Comparison of ENCODE assay signal across 19 mouse cellular contexts in genomic region chr8:80943742-80944141, GRCm38 (mm10).
A peak's percentile ranks its signal among the peaks of the same experiment; 100 is the strongest.
DNase-seq lines count a peak whose midpoint lies in the region; ATAC-seq and TF ChIP-seq lines count a peak whose summit lies in the region.
"Had no signal": no experiment of that assay in that cellular context is flagged by ENCODE, and none has a peak within 500 bp of the region (broad histone marks: within the 10 kb centered on the region; RNA-seq: fewer than 3 reads in every experiment).

No protein-coding gene starts in this region.

- no peak for DNase-seq in forebrain, postnatal 0 days
- DNase-seq in right cerebral cortex, adult 2 months (ENCODE audit: low spot score in 2 of 2), result peak; percentile 8 to 17
- DNase-seq in right cerebral cortex, postnatal 25 days, result no peak
- no peak for DNase-seq in kidney, adult 11 months
- DNase-seq in retina, postnatal 1 day, result no peak
- no peak for DNase-seq in gastrocnemius, adult 2 months
- DNase-seq: adrenal gland, postnatal 10 days; embryo, embryonic 11 days; heart, adult 18-20 months; left cerebral cortex, postnatal 4 days; thymus, adult 18-20 months had no signal

- H3K27me3 ChIP-seq in forebrain, postnatal 0 days (ENCODE audit: insufficient read depth, low read length), result no peaks in the 10 kb centered on the region
- no peaks in the 10 kb centered on the region for H3K27me3 ChIP-seq in forebrain, embryonic 13.5 days
- H3K27me3 ChIP-seq: forebrain, embryonic 12.5 days; heart, embryonic 15.5 days; liver, embryonic 12.5 days; lung, embryonic 15.5 days; neural tube, embryonic 12.5 days had no signal

- WGBS in forebrain, postnatal 0 days, result 65% methylated on average over 3 of the region's 3 CpGs
- 81% methylated on average over 3 of the region's 3 CpGs for WGBS in forebrain, embryonic 13.5 days

- intact Hi-C loops in gastrocnemius, adult 2 months (cut with DNase I), result no loop called here

- no peaks in the 10 kb centered on the region for H3K36me3 ChIP-seq in forebrain, postnatal 0 days (ENCODE audit: insufficient read depth)
- no peaks in the 10 kb centered on the region for H3K36me3 ChIP-seq in forebrain, embryonic 13.5 days (ENCODE audit: poor library complexity, severe bottlenecking)
- H3K36me3 ChIP-seq: forebrain, embryonic 12.5 days; heart, embryonic 15.5 days; liver, embryonic 12.5 days; lung, embryonic 15.5 days; neural tube, embryonic 12.5 days had no signal

- H3K9ac ChIP-seq in forebrain, postnatal 0 days, result no peak overlapping the region
- H3K9ac ChIP-seq in forebrain, embryonic 13.5 days, result no peak overlapping the region
- H3K9ac ChIP-seq: forebrain, embryonic 12.5 days; heart, embryonic 15.5 days; liver, embryonic 12.5 days; lung, embryonic 15.5 days; neural tube, embryonic 12.5 days had no signal

- no peak overlapping the region for H3K4me2 ChIP-seq in forebrain, postnatal 0 days (ENCODE audit: low read depth)
- H3K4me2 ChIP-seq in forebrain, embryonic 13.5 days, result no peak overlapping the region
- H3K4me2 ChIP-seq: forebrain, embryonic 12.5 days; heart, embryonic 15.5 days; liver, embryonic 12.5 days; lung, embryonic 15.5 days; neural tube, embryonic 12.5 days had no signal

- H3K4me1 ChIP-seq in forebrain, postnatal 0 days (ENCODE audit: insufficient read depth), result no peaks in the 10 kb centered on the region
- no peaks in the 10 kb centered on the region for H3K4me1 ChIP-seq in forebrain, embryonic 13.5 days
- H3K4me1 ChIP-seq: forebrain, embryonic 12.5 days; neural tube, embryonic 12.5 days had no signal

- ATAC-seq in forebrain, postnatal 0 days, result 0 out of 2 replicates have a peak, but pooled peaks have one; percentile 16
- ATAC-seq in forebrain, embryonic 13.5 days, result no peak
- peak; percentile 94 for ATAC-seq in common myeloid progenitor, adult 5-6 weeks (replicated peaks; ENCODE audit: low read depth, poor library complexity, severe bottlenecking)
- ATAC-seq: inflammation-experienced regulatory T-cells, adult 6 months; liver, embryonic 12.5 days had no signal

- H3K4me3 ChIP-seq in forebrain, postnatal 0 days (ENCODE audit: low read depth, low read length), result no peak overlapping the region
- no peak overlapping the region for H3K4me3 ChIP-seq in forebrain, embryonic 13.5 days
- H3K4me3 ChIP-seq in gastrocnemius, adult 2 months, result no peak overlapping the region
- H3K4me3 ChIP-seq: forebrain, embryonic 12.5 days; heart, embryonic 15.5 days; liver, embryonic 12.5 days; lung, embryonic 15.5 days; neural tube, embryonic 12.5 days had no signal

- no peaks in the 10 kb centered on the region for H3K9me3 ChIP-seq in forebrain, postnatal 0 days (ENCODE audit: low read length)
- H3K9me3 ChIP-seq in forebrain, embryonic 13.5 days (replicated peaks), result no peaks in the 10 kb centered on the region
- H3K9me3 ChIP-seq: forebrain, embryonic 12.5 days; heart, embryonic 15.5 days; liver, embryonic 12.5 days; lung, embryonic 15.5 days; neural tube, embryonic 12.5 days had no signal

- TF ChIP-seq CTCF in forebrain, postnatal 0 days (IDR thresholded peaks at IDR 0.05; ENCODE audit: low read depth), result no peak
- TF ChIP-seq CTCF in gastrocnemius, adult 2 months (IDR thresholded peaks at IDR 0.05), result no peak

- no peak overlapping the region for H3K27ac ChIP-seq in forebrain, postnatal 0 days (ENCODE audit: low read depth, low read length)
- no peak overlapping the region for H3K27ac ChIP-seq in forebrain, embryonic 13.5 days
- H3K27ac ChIP-seq in gastrocnemius, adult 2 months, result no peak overlapping the region
- H3K27ac ChIP-seq: forebrain, embryonic 12.5 days; heart, embryonic 15.5 days; liver, embryonic 12.5 days; lung, embryonic 15.5 days; neural tube, embryonic 12.5 days had no signal

Comparison
In these comparisons a context has a peak if more than half of its experiments do, and no peak if none do; other contexts are left out.
1. DNase-seq: peak in right cerebral cortex, adult 2 months (2 of 2); none in forebrain, postnatal 0 days (single experiment), right cerebral cortex, postnatal 25 days (single experiment), kidney, adult 11 months (single experiment), retina, postnatal 1 day (single experiment) and gastrocnemius, adult 2 months (single experiment).